Mouse (Mus musculus) frontal cortex, postnatal 25 days (tissue): Measurements from ENCODE around the gene Mroh2a.

Experiments used
- DNase-seq, 2 experiments: peaks; one replicate each; pipeline ENCODE4 v3.0.0; 2022; ENCODE audit warnings: low spot score in 2 of 2

The Mroh2a gene

GRCm38 (mm10) chr1:88276524-88277097, 49.8 kb downstream of the Mroh2a start:
- DNase-seq, result peak in 1 of 2 experiments; percentile 42

GRCm38 (mm10) chr1:88277098-88277817, 50.5 kb downstream of the Mroh2a start, which contains the start of the genes Hjurp and Trpm8:
Gene Hjurp, minus strand, starts transcription at chr1:88277633.
Gene Trpm8, plus strand, starts transcription at chr1:88277661.
- peak; percentile 100 for DNase-seq

GRCm38 (mm10) chr1:88277818-88278511, 51.2 kb downstream of the Mroh2a start:
- peak in 1 of 2 experiments; percentile 15 for DNase-seq

- DNase-seq, result no peak
Observed at GRCm38 (mm10) chr1:88279111-88280005, 52.6 kb downstream of the Mroh2a start.

- DNase-seq, result no peak
Observed at GRCm38 (mm10) chr1:88280006-88280690, 53.4 kb downstream of the Mroh2a start.

GRCm38 (mm10) chr1:88282301-88282700, 55.5 kb downstream of the Mroh2a start:
- no peak for DNase-seq

GRCm38 (mm10) chr1:88283376-88284227, 56.8 kb downstream of the Mroh2a start:
- no peak for DNase-seq

GRCm38 (mm10) chr1:88284228-88284945, 57.6 kb downstream of the Mroh2a start:
- no peak for DNase-seq

GRCm38 (mm10) chr1:88284946-88285320, 58.1 kb downstream of the Mroh2a start:
- DNase-seq, result no peak

- DNase-seq, result no peak
Observed at GRCm38 (mm10) chr1:88285652-88286051, 58.9 kb downstream of the Mroh2a start.

- DNase-seq, result no peak
Observed at GRCm38 (mm10) chr1:88286136-88286845, 59.5 kb downstream of the Mroh2a start.

GRCm38 (mm10) chr1:88286887-88287696, 60.3 kb downstream of the Mroh2a start:
- no peak for DNase-seq

- no peak for DNase-seq
Observed at GRCm38 (mm10) chr1:88287697-88287980, 60.9 kb downstream of the Mroh2a start.

- DNase-seq, result no peak
Observed at GRCm38 (mm10) chr1:88288056-88288788, 61.4 kb downstream of the Mroh2a start.

GRCm38 (mm10) chr1:88288789-88289127, 62.0 kb downstream of the Mroh2a start:
- DNase-seq, result no peak

- no peak for DNase-seq
Observed at GRCm38 (mm10) chr1:88289152-88289551, 62.4 kb downstream of the Mroh2a start.

- no peak for DNase-seq
Observed at GRCm38 (mm10) chr1:88289917-88290316, 63.1 kb downstream of the Mroh2a start.

GRCm38 (mm10) chr1:88290511-88290910, 63.7 kb downstream of the Mroh2a start:
- DNase-seq, result no peak
